Mouse (Mus musculus): ENCODE results near the gene Gsto2.

The Gsto2 gene

DNA sequence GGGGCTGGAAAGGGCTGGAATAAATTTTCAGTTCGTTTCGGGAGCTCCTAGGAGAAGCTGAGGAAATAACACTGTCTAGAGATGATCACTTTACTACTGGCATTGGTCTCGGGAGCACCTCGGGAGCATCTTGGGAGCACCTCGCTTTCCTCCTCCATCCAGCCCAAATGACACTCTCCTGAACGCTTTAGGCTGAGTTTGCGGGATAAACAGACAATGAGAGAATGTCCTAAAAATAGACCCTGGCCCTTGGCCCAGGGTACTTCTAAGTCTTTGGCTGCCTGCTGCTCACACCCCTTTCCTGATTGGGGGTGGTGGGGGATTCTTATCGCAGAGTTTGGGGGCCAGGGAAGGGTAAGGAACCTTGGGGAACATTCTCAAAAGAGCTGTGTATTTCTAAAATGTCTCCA, 54.6 kb downstream of the Gsto2 start:
- peak; percentile 59 to 64 for DNase-seq

DNA sequence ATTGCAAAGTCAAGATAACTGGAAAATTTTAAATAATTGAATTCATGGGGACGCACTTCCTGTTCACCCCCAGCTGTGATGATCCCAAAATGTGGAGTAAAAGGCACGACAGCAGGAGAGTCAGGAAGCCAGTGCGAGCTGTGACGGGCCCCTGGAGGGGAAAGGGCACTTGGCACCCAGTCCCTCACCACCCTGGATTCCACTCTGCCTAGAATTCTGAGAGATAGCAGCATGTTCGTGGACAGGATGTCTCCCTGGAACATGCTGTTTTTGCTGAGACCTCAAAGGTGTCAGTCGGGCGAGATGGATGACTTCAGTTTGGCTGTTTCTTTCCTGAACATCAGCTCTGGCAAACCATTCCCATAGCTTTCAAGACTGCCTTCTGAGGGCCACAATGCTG, 60.5 kb downstream of the Gsto2 start:
- peak; percentile 51 to 85 for DNase-seq

- no peak for DNase-seq
These were observed 61.7 kb downstream of the Gsto2 start for GRCm38 (mm10) chr19:47927032-47927431.

DNA sequence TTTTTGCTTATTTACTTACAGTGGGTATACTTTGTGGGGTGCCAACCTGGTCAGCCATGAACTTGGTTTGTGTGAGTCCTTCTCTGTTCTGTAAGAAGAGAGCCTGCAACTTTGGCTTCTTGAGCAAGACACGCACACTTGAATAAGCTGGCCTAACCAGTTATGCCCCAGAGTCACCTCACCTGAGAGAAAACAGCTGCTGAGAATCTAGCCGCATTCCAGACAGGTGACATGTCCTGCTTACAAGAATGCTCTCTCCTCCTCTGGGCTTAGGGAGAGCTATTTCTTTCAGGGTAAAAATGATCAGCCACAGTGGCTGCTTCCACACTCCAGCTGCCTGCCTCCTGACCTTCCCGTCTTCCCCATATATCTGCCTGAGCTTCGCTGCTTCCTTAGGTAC, 63.7 kb downstream of the Gsto2 start:
- no peak for DNase-seq

DNA sequence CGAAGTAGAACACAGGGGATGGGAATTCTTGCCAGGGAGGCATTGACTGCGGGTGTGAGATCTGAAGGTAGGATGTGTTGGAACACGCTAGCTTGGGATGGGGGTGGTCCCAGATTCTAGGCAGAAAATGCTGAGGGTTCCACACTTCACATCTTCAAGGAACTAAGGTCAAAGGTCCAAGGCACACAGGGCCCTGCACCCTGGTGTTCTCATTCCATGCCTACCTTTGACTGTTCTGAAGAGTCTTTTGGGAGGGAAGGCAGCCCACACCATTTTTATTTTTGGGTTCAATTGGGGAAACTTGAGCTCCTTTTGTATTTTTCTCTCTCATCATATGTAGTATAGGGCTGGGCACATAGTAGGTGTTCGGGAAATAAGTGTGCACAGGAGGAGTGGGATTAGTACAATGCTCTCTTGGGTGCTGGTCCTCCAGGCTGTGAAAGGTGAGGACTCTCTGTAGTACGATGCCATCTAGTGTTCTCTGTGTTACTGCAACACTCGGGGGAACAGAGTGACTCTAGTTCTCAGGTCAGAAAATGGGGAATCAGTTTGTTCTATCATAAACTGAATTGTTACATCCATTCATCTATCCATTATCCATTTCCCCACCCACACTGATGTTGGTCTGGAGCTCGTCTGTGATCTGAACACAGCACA, 66.8 kb downstream of the Gsto2 start:
- DNase-seq = peak in 1 of 2 experiments; percentile 56

GRCm38 (mm10) chr19:47934146-47934545, 68.8 kb downstream of the Gsto2 start:
- no peak for DNase-seq

- DNase-seq = peak in 1 of 2 experiments; percentile 59
These were observed 69.4 kb downstream of the Gsto2 start for GRCm38 (mm10) chr19:47934636-47935238.

DNA sequence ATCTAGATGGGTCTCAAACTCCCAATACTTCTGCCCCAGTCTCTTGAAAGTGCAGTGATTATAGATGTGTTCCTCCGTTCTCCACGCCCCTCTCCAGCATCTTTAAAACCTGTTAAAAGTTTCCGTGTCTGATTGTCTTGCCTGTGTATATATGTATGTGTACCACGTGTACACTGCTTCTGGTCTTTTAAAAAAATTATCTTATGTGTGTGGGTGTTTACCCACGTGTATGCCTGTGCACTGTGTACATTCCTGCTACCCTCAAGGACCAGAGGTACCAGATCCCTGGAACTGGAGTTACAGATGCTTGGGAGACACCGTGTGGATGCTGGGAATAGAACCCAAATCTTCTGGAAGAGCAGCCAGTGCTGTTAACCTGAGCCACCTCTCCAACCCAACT, 70.2 kb downstream of the Gsto2 start:
- no peak for DNase-seq

Data from kidney, postnatal 25 days (tissue).